Mouse (Mus musculus) liver, embryonic 16.5 days (tissue): Measurements from ENCODE around the gene P2ry13. TPM values are rescaled to one million over a fixed set of nuclear protein-coding genes. Genes with fewer than 3 reads are reported as not detected.
A peak's percentile ranks its signal among the peaks of the same experiment; 100 is the strongest.

Experiments
- ATAC-seq: fragments of 200-750 bp; cut with Nextera tagmentation; 2 replicates; pipeline ENCODE4 v1.8.0; 2017; ENCODE audit warnings: low read depth, mild to moderate bottlenecking, moderate number of reproducible peaks, moderate library complexity
- H3K27ac ChIP-seq: fragments of 300-500 bp; sonication (generic); 2 replicates; pipeline ENCODE4 v1.5.1; 2014; ENCODE audit warnings: mild to moderate bottlenecking, low read length
- H3K27me3 ChIP-seq: fragments of 300-500 bp; sonication (generic); 2 replicates; pipeline ENCODE4 v1.6.1; 2014; ENCODE audit warnings: low read depth, low read length, mixed read lengths; ENCODE audit not compliant: control insufficient read depth, insufficient read depth
- H3K36me3 ChIP-seq: fragments of 300-500 bp; sonication (generic); 2 replicates; pipeline ENCODE4 v1.6.1; 2014; ENCODE audit warnings: mild to moderate bottlenecking; ENCODE audit not compliant: control insufficient read depth, insufficient read depth
- H3K4me1 ChIP-seq: fragments of 300-500 bp; sonication (generic); 2 replicates; pipeline ENCODE4 v1.6.1; 2014; ENCODE audit warnings: low read depth, low read length, mixed read lengths; ENCODE audit not compliant: control insufficient read depth
- H3K4me2 ChIP-seq: fragments of 300-500 bp; sonication (generic); 2 replicates; pipeline ENCODE4 v1.6.1; 2014; ENCODE audit warnings: low read depth, low read length, mixed read lengths
- H3K4me3 ChIP-seq: fragments of 300-500 bp; sonication (generic); 2 replicates; pipeline ENCODE4 v1.5.1; 2014; ENCODE audit warnings: low read depth, mild to moderate bottlenecking, low read length
- H3K9ac ChIP-seq: fragments of 300-500 bp; sonication (generic); 2 replicates; pipeline ENCODE4 v1.6.1; 2014; ENCODE audit warnings: low read depth, low read length
- H3K9me3 ChIP-seq: fragments of 300-500 bp; sonication (generic); replicated peaks from 2 replicates; pipeline ENCODE4 v1.6.1; 2016; ENCODE audit warnings: low read length; ENCODE audit not compliant: control insufficient read depth
- WGBS: fragments of 180-500 bp; shearing (Covaris S2); extraction: QIAGEN DNeasy Blood & Tissue Kit; methylation state at CpG from one replicate; pipeline ENCODE4 v1.1.7; 2014; ENCODE audit not compliant: insufficient replicate concordance; 5-methylcytosine and 5-hydroxymethylcytosine counted together
- polyA plus RNA-seq: library from polyadenylated mRNA; unstranded; fragments of >200 nt; fragmentation: Nextera tagmentation; extraction: Ambion mirVana; gene quantifications from 2 replicates; pipeline ENCODE4 v1.2.1, GENCODE M21; 2015

Gene P2ry13
- polyA plus RNA-seq, 1 experiment from 2014 or later: 3.7 TPM

- no peak for ATAC-seq
- H3K27ac ChIP-seq: no peak overlapping the region
These were observed 17.0 kb upstream of the P2ry13 start for GRCm38 (mm10) chr3:59227696-59228095.

DNA sequence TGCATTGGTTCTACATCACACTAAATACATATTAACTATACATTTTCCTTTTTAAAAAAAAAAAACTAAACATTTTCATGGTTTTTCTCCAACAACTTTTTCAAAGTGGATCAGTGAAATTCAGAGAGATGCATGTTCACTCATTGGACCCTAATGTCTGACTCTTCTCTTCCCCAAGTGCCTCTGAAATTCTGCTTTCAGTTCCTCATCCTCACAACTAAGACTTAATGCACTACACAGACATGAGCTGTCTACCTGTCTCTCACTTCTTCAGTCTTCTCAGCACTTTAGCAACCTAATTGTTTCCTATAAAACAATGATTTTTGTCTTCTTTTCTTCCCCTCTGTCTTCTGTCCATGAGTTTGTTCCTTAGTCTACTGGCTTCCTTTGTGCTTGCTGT, 14.7 kb upstream of the P2ry13 start:
- no peaks in the 10 kb centered on the region for H3K27me3 ChIP-seq
- H3K9me3 ChIP-seq: no peaks in the 10 kb centered on the region
- H3K4me1 ChIP-seq: no peaks in the 10 kb centered on the region; the same call in 1 of the 2 replicates
- H3K4me3 ChIP-seq: no peak overlapping the region
- H3K9ac ChIP-seq: no peak overlapping the region
- no peaks in the 10 kb centered on the region for H3K36me3 ChIP-seq
- H3K27ac ChIP-seq: no peak overlapping the region
- no peak overlapping the region for H3K4me2 ChIP-seq
- no peak for ATAC-seq

More at GRCm38 (mm10) chr3:59227696-59228095, 17.0 kb upstream of the P2ry13 start:
- WGBS: 37% methylated on average over 9 of the region's 9 CpGs
- Histone ChIP-seq H3K27me3 (no peaks in the 10 kb centered on the region), H3K4me2 (no peak overlapping the region), H3K4me3 (no peak overlapping the region), H3K9ac (no peak overlapping the region), H3K4me1 (no peaks in the 10 kb centered on the region; the same call in 1 of the 2 replicates), H3K36me3 (no peaks in the 10 kb centered on the region), H3K9me3 (no peaks in the 10 kb centered on the region)

DNA sequence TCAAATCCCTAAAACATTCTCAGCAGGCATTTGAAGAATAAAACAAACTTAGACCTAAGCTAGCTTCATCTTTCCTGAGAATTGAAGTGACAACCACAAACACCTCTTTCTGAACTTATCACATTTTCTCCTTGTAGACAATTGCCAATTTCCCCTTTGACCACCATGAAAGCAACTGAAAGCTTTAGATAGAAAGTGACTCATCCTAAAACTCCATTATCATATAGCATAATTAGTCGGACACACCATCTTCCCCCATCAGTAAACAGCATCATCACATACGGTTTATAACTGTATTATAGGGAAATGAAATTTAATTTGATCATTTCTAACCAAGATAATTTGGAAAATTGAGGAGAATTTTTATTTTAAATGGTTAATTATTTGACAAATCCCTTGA, 11.6 kb upstream of the P2ry13 start:
- H3K36me3 ChIP-seq: no peaks in the 10 kb centered on the region
- H3K9ac ChIP-seq: no peak overlapping the region
- H3K4me3 ChIP-seq: no peak overlapping the region
- H3K27me3 ChIP-seq: no peaks in the 10 kb centered on the region
- ATAC-seq: no peak
- H3K4me2 ChIP-seq: no peak overlapping the region
- H3K4me1 ChIP-seq: no peaks in the 10 kb centered on the region
- WGBS: 45% methylated on average over 2 of the region's 2 CpGs
- H3K27ac ChIP-seq: no peak overlapping the region
- H3K9me3 ChIP-seq: no peaks in the 10 kb centered on the region

GRCm38 (mm10) chr3:59219326-59219725, 8.6 kb upstream of the P2ry13 start:
- ATAC-seq: no peak
- WGBS: 60% methylated on average over 2 of the region's 2 CpGs
- no peaks in the 10 kb centered on the region for H3K36me3 ChIP-seq
- H3K9ac ChIP-seq: no peak overlapping the region
- no peaks in the 10 kb centered on the region for H3K27me3 ChIP-seq
- H3K4me2 ChIP-seq: no peak overlapping the region
- no peaks in the 10 kb centered on the region for H3K9me3 ChIP-seq
- H3K4me1 ChIP-seq: no peaks in the 10 kb centered on the region
- no peak overlapping the region for H3K27ac ChIP-seq
- no peak overlapping the region for H3K4me3 ChIP-seq

- H3K9me3 ChIP-seq: no peaks in the 10 kb centered on the region
- H3K27me3 ChIP-seq: no peaks in the 10 kb centered on the region
- no peak overlapping the region for H3K27ac ChIP-seq
- no peaks in the 10 kb centered on the region for H3K4me1 ChIP-seq
- H3K4me2 ChIP-seq: no peak overlapping the region
- H3K4me3 ChIP-seq: no peak overlapping the region
- no peak overlapping the region for H3K9ac ChIP-seq
- 73% methylated on average over 10 of the region's 10 CpGs for WGBS
- no peaks in the 10 kb centered on the region for H3K36me3 ChIP-seq
- ATAC-seq: no peak
These were observed 6.5 kb upstream of the P2ry13 start for GRCm38 (mm10) chr3:59217211-59217610.

DNA sequence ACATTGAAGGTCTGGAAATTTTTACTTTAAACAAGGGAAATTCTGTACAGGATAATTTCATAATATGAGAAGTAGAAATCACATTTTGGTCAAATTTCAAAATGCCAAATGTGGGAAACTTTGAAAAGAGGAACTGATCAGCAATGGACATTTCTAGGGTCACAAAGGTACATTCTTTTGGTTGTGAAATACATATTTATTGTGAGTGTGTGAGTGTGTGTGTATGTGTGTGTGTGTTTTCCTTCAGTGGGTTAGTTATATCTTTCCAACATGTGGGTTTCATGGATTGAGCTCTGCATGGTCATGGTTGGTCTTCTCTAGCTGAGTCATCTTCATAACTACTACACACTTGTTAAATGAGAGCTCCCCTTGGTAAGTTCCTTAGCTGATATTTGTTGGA, 1.7 kb upstream of the P2ry13 start:
- H3K4me3 ChIP-seq: no peak overlapping the region
- no peak for ATAC-seq
- no peak overlapping the region for H3K27ac ChIP-seq
- no peak overlapping the region for H3K4me2 ChIP-seq
- no peak overlapping the region for H3K9ac ChIP-seq
- no peaks in the 10 kb centered on the region for H3K4me1 ChIP-seq
- H3K9me3 ChIP-seq: no peaks in the 10 kb centered on the region
- no peaks in the 10 kb centered on the region for H3K36me3 ChIP-seq
- no peaks in the 10 kb centered on the region for H3K27me3 ChIP-seq

DNA sequence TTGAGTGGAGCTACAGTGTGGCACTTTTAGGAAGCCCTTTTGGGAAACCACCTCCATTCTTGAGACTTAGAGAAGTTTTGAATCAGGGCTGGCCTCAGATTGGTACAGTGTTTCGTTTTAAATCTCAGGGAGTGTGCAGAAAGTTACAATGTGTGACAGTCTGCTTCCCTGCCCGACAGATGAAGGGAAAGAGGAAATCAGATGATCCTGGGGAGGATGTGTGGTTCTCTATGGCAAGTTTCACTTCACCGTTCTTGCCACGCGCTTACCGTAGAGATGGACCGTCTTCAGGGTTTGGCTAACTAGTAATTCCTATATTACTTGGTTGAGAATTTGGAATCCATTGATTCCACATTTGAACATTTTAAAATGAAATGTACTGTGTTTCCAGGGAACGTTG, 1.1 kb upstream of the P2ry13 start:
- no peaks in the 10 kb centered on the region for H3K4me1 ChIP-seq
- WGBS: 46% methylated on average over 8 of the region's 8 CpGs
- no peak overlapping the region for H3K27ac ChIP-seq
- H3K4me2 ChIP-seq: no peak overlapping the region
- H3K9ac ChIP-seq: no peak overlapping the region
- no peak for ATAC-seq
- H3K9me3 ChIP-seq: no peaks in the 10 kb centered on the region
- no peak overlapping the region for H3K4me3 ChIP-seq
- H3K27me3 ChIP-seq: no peaks in the 10 kb centered on the region
- no peaks in the 10 kb centered on the region for H3K36me3 ChIP-seq

- no peaks in the 10 kb centered on the region for H3K36me3 ChIP-seq
- H3K27ac ChIP-seq: no peak overlapping the region
- no peaks in the 10 kb centered on the region for H3K27me3 ChIP-seq
- no peak for ATAC-seq
- H3K4me1 ChIP-seq: no peaks in the 10 kb centered on the region
- WGBS: 55% methylated on average over 8 of the region's 8 CpGs
- no peak overlapping the region for H3K4me3 ChIP-seq
- H3K4me2 ChIP-seq: 0 out of 2 replicates have a peak overlapping the region, but pooled peaks have one; percentile 6
- H3K9ac ChIP-seq: no peak overlapping the region
- H3K9me3 ChIP-seq: no peaks in the 10 kb centered on the region
These were observed 593 bp downstream of the P2ry13 start for GRCm38 (mm10) chr3:59210089-59210488.

DNA sequence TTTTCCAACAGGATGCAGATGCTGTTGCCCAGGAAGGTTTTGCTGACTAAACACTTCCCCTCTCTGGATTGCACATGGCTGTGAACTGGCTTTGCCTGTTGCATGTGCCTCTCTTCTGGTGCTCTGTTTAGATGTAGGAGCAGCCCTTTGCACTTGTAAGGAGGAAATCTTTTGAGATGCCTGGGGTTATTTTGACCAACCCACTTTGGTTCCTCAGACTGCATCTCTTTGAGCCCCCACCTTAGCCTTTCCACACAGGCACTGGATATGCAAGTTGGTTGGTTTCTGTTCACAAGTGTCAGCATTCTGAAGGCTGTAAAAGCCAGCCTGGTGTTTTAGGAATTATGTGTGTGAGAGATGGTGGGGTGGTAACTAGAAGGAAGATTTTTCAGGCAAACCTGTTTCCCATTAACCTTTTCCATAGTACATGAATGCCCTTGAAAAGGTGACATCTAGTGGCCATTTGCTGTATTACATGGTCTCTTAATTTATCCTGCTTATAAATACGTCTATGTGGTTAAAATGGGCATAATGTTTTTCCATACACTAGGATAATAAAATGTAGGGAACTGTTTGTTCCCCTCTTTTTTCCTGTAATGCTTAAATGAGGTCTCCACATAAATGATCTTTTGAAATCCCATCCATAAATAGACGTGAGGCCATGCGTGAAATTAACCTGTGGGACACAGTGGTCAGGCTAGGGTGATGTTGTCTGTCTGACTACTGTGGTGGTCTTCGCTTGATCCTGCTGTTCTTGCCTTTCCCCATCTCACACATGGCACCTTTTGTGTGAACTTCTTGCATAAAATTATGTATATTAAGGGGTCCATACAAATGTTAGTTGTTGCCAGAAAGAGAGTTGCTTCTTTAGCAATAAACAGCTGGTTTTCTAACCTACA, 1.8 kb downstream of the P2ry13 start:
- H3K9me3 ChIP-seq: no peaks in the 10 kb centered on the region
- no peak overlapping the region for H3K9ac ChIP-seq
- ATAC-seq: no peak
- no peak overlapping the region for H3K4me3 ChIP-seq
- peaks cover 2% of the 10 kb centered on the region; the same call in 1 of the 2 replicates for H3K4me1 ChIP-seq
- no peak overlapping the region for H3K27ac ChIP-seq
- H3K36me3 ChIP-seq: no peaks in the 10 kb centered on the region
- H3K4me2 ChIP-seq: no peak overlapping the region
- H3K27me3 ChIP-seq: no peaks in the 10 kb centered on the region
- WGBS: 44% methylated on average over 4 of the region's 4 CpGs
